Mouse (Mus musculus): ENCODE data around the gene Ciao2a. TPM values are rescaled to one million over a fixed set of nuclear protein-coding genes. Genes with fewer than 3 reads are reported as not detected.
A peak's percentile ranks its signal among the peaks of the same experiment; 100 is the strongest.

Ciao2a gene
- polyA plus RNA-seq, 1 experiment from 2014 or later, result 79.8 TPM

GRCm38 (mm10) chr9:66110611-66111379 is 15.6 kb upstream of the Ciao2a start:
- 8% methylated on average over 8 of the region's 8 CpGs for WGBS
- DNase-seq (ENCODE audit: low spot score) (peak; percentile 25), ATAC-seq (no peak)
- Histone ChIP-seq H3K4me3 (ENCODE audit: low read depth, low read length) (no peak overlapping the region), H3K4me1 (ENCODE audit: control insufficient read depth, insufficient read depth, low read length) (no peaks in the 10 kb centered on the region), H3K27me3 (replicated peaks; ENCODE audit: control insufficient read depth, insufficient read depth, low read length) (no peaks in the 10 kb centered on the region), H3K4me2 (ENCODE audit: low read length) (no peak overlapping the region), H3K27ac (ENCODE audit: low read depth, low read length) (peak overlapping the region; percentile 44), H3K9me3 (replicated peaks; ENCODE audit: control insufficient read depth, low read length) (no peaks in the 10 kb centered on the region), H3K36me3 (ENCODE audit: control insufficient read depth, insufficient read depth, low read length) (peaks cover 51% of the 10 kb centered on the region), H3K9ac (ENCODE audit: low read length) (no peak overlapping the region)

GRCm38 (mm10) chr9:66114341-66114740 is 12.1 kb upstream of the Ciao2a start:
- Histone ChIP-seq H3K9ac (ENCODE audit: low read length) (no peak overlapping the region), H3K27ac (ENCODE audit: low read depth, low read length) (no peak overlapping the region), H3K4me1 (ENCODE audit: control insufficient read depth, insufficient read depth, low read length) (no peaks in the 10 kb centered on the region), H3K4me3 (ENCODE audit: low read depth, low read length) (no peak overlapping the region), H3K9me3 (replicated peaks; ENCODE audit: control insufficient read depth, low read length) (no peaks in the 10 kb centered on the region), H3K4me2 (ENCODE audit: low read length) (no peak overlapping the region), H3K36me3 (ENCODE audit: control insufficient read depth, insufficient read depth, low read length) (peaks cover 20% of the 10 kb centered on the region; the same call in 1 of the 2 replicates), H3K27me3 (replicated peaks; ENCODE audit: control insufficient read depth, insufficient read depth, low read length) (no peaks in the 10 kb centered on the region)
- DNase-seq (ENCODE audit: low spot score) (no peak), ATAC-seq (no peak)
- 96% methylated on average over 3 of the region's 3 CpGs for WGBS

GRCm38 (mm10) chr9:66116890-66117289 is 9.5 kb upstream of the Ciao2a start:
- H3K27me3 ChIP-seq (replicated peaks; ENCODE audit: control insufficient read depth, insufficient read depth, low read length), result no peaks in the 10 kb centered on the region
- H3K4me3 ChIP-seq (ENCODE audit: low read depth, low read length), result no peak overlapping the region
- H3K9ac ChIP-seq (ENCODE audit: low read length), result no peak overlapping the region
- DNase-seq (ENCODE audit: low spot score) (peak; percentile 12), ATAC-seq (no peak)
- no peak overlapping the region for H3K27ac ChIP-seq (ENCODE audit: low read depth, low read length)
- no peaks in the 10 kb centered on the region for H3K9me3 ChIP-seq (replicated peaks; ENCODE audit: control insufficient read depth, low read length)
- no peak overlapping the region for H3K4me2 ChIP-seq (ENCODE audit: low read length)
- WGBS, result 60% methylated on average over 8 of the region's 8 CpGs
- H3K36me3 ChIP-seq (ENCODE audit: control insufficient read depth, insufficient read depth, low read length), result peaks cover 17% of the 10 kb centered on the region; the same call in 1 of the 2 replicates
- H3K4me1 ChIP-seq (ENCODE audit: control insufficient read depth, insufficient read depth, low read length), result no peaks in the 10 kb centered on the region

GRCm38 (mm10) chr9:66119498-66119897 is 6.9 kb upstream of the Ciao2a start:
- 90% methylated on average over 2 of the region's 2 CpGs for WGBS
- Histone ChIP-seq H3K27ac (ENCODE audit: low read depth, low read length) (no peak overlapping the region), H3K36me3 (ENCODE audit: control insufficient read depth, insufficient read depth, low read length) (peaks cover 12% of the 10 kb centered on the region; the same call in 1 of the 2 replicates), H3K4me3 (ENCODE audit: low read depth, low read length) (no peak overlapping the region), H3K4me1 (ENCODE audit: control insufficient read depth, insufficient read depth, low read length) (peaks cover 10% of the 10 kb centered on the region), H3K4me2 (ENCODE audit: low read length) (no peak overlapping the region), H3K9me3 (replicated peaks; ENCODE audit: control insufficient read depth, low read length) (no peaks in the 10 kb centered on the region), H3K27me3 (replicated peaks; ENCODE audit: control insufficient read depth, insufficient read depth, low read length) (no peaks in the 10 kb centered on the region), H3K9ac (ENCODE audit: low read length) (no peak overlapping the region)
- DNase-seq (ENCODE audit: low spot score), result no peak
- no peak for ATAC-seq

GRCm38 (mm10) chr9:66120106-66120505 is 6.3 kb upstream of the Ciao2a start:
- ATAC-seq (no peak), DNase-seq (ENCODE audit: low spot score) (no peak)
- no peaks in the 10 kb centered on the region for H3K9me3 ChIP-seq (replicated peaks; ENCODE audit: control insufficient read depth, low read length)
- H3K27me3 ChIP-seq (replicated peaks; ENCODE audit: control insufficient read depth, insufficient read depth, low read length), result no peaks in the 10 kb centered on the region
- no peak overlapping the region for H3K9ac ChIP-seq (ENCODE audit: low read length)
- H3K4me2 ChIP-seq (ENCODE audit: low read length), result no peak overlapping the region
- H3K36me3 ChIP-seq (ENCODE audit: control insufficient read depth, insufficient read depth, low read length), result peaks cover 6% of the 10 kb centered on the region; the same call in 1 of the 2 replicates
- no peak overlapping the region for H3K27ac ChIP-seq (ENCODE audit: low read depth, low read length)
- no peak overlapping the region for H3K4me3 ChIP-seq (ENCODE audit: low read depth, low read length)
- H3K4me1 ChIP-seq (ENCODE audit: control insufficient read depth, insufficient read depth, low read length), result peaks cover 10% of the 10 kb centered on the region
- 92% methylated on average over 4 of the region's 4 CpGs for WGBS

GRCm38 (mm10) chr9:66120945-66121344 is 5.5 kb upstream of the Ciao2a start:
- Histone ChIP-seq H3K9me3 (replicated peaks; ENCODE audit: control insufficient read depth, low read length) (no peaks in the 10 kb centered on the region), H3K4me2 (ENCODE audit: low read length) (no peak overlapping the region), H3K4me1 (ENCODE audit: control insufficient read depth, insufficient read depth, low read length) (peaks cover 13% of the 10 kb centered on the region), H3K4me3 (ENCODE audit: low read depth, low read length) (no peak overlapping the region), H3K27me3 (replicated peaks; ENCODE audit: control insufficient read depth, insufficient read depth, low read length) (no peaks in the 10 kb centered on the region), H3K27ac (ENCODE audit: low read depth, low read length) (peak overlapping the region; percentile 21; the same call in 1 of the 2 replicates), H3K9ac (ENCODE audit: low read length) (no peak overlapping the region), H3K36me3 (ENCODE audit: control insufficient read depth, insufficient read depth, low read length) (no peaks in the 10 kb centered on the region)
- WGBS, result 61% methylated on average over 3 of the region's 3 CpGs
- ATAC-seq (no peak), DNase-seq (ENCODE audit: low spot score) (peak; percentile 13)

GRCm38 (mm10) chr9:66121421-66121820 is 5.0 kb upstream of the Ciao2a start:
- no peak overlapping the region for H3K9ac ChIP-seq (ENCODE audit: low read length)
- H3K9me3 ChIP-seq (replicated peaks; ENCODE audit: control insufficient read depth, low read length), result no peaks in the 10 kb centered on the region
- no peak overlapping the region; the same call in 1 of the 2 replicates for H3K27ac ChIP-seq (ENCODE audit: low read depth, low read length)
- ATAC-seq (no peak), DNase-seq (ENCODE audit: low spot score) (peak; percentile 52)
- no peaks in the 10 kb centered on the region for H3K27me3 ChIP-seq (replicated peaks; ENCODE audit: control insufficient read depth, insufficient read depth, low read length)
- H3K4me3 ChIP-seq (ENCODE audit: low read depth, low read length), result no peak overlapping the region
- H3K4me1 ChIP-seq (ENCODE audit: control insufficient read depth, insufficient read depth, low read length), result peaks cover 13% of the 10 kb centered on the region
- no peak overlapping the region for H3K4me2 ChIP-seq (ENCODE audit: low read length)
- no peaks in the 10 kb centered on the region for H3K36me3 ChIP-seq (ENCODE audit: control insufficient read depth, insufficient read depth, low read length)

GRCm38 (mm10) chr9:66123648-66124047 is 2.8 kb upstream of the Ciao2a start:
- 14% methylated on average over 5 of the region's 5 CpGs for WGBS
- Histone ChIP-seq H3K4me2 (ENCODE audit: low read length) (peak overlapping the region; percentile 67), H3K36me3 (ENCODE audit: control insufficient read depth, insufficient read depth, low read length) (no peaks in the 10 kb centered on the region), H3K27ac (ENCODE audit: low read depth, low read length) (no peak overlapping the region), H3K4me3 (ENCODE audit: low read depth, low read length) (peak overlapping the region; percentile 77), H3K9ac (ENCODE audit: low read length) (peak overlapping the region; percentile 88), H3K9me3 (replicated peaks; ENCODE audit: control insufficient read depth, low read length) (no peaks in the 10 kb centered on the region), H3K4me1 (ENCODE audit: control insufficient read depth, insufficient read depth, low read length) (peaks cover 22% of the 10 kb centered on the region), H3K27me3 (replicated peaks; ENCODE audit: control insufficient read depth, insufficient read depth, low read length) (no peaks in the 10 kb centered on the region)
- ATAC-seq (no peak), DNase-seq (ENCODE audit: low spot score) (no peak)

- DNase-seq (ENCODE audit: low spot score) (peak; percentile 16), ATAC-seq (peak; percentile 16)
- peaks cover 22% of the 10 kb centered on the region for H3K4me1 ChIP-seq (ENCODE audit: control insufficient read depth, insufficient read depth, low read length)
- peak overlapping the region; percentile 88 for H3K9ac ChIP-seq (ENCODE audit: low read length)
- H3K9me3 ChIP-seq (replicated peaks; ENCODE audit: control insufficient read depth, low read length), result no peaks in the 10 kb centered on the region
- peak overlapping the region; percentile 77 for H3K4me3 ChIP-seq (ENCODE audit: low read depth, low read length)
- peak overlapping the region; percentile 90 for H3K27ac ChIP-seq (ENCODE audit: low read depth, low read length)
- no peaks in the 10 kb centered on the region for H3K36me3 ChIP-seq (ENCODE audit: control insufficient read depth, insufficient read depth, low read length)
- WGBS, result 0% methylated on average over 12 of the region's 12 CpGs
- no peaks in the 10 kb centered on the region for H3K27me3 ChIP-seq (replicated peaks; ENCODE audit: control insufficient read depth, insufficient read depth, low read length)
- peak overlapping the region; percentile 67 for H3K4me2 ChIP-seq (ENCODE audit: low read length)
These were observed 2.3 kb upstream of the Ciao2a start for GRCm38 (mm10) chr9:66124111-66124531.

Data from forebrain, embryonic 14.5 days (tissue).